Mouse (Mus musculus) kidney, adult 2 months (tissue): ENCODE data around the gene Tyw3. TPM values are rescaled to one million over a fixed set of nuclear protein-coding genes. Genes with fewer than 3 reads are reported as not detected.

ENCODE experiments used
- DNase-seq: peaks from one replicate; pipeline ENCODE4 v3.0.0; 2021
- H3K27ac ChIP-seq: fragments of 200-500 bp; 2 replicates; pipeline ENCODE4 v1.5.1; 2012; ENCODE audit warnings: low read depth, low read length, control low read depth, inconsistent platforms; ENCODE audit not compliant: insufficient read depth
- H3K27me3 ChIP-seq: fragments of 200-500 bp; replicated peaks from 2 replicates; pipeline ENCODE4 v1.6.1; 2012; ENCODE audit warnings: mild to moderate bottlenecking, moderate library complexity, low read length, inconsistent platforms; ENCODE audit not compliant: control insufficient read depth, insufficient read depth
- H3K36me3 ChIP-seq: fragments of 200-500 bp; 2 replicates; pipeline ENCODE4 v1.6.1; 2012; ENCODE audit warnings: mild to moderate bottlenecking, moderate library complexity, low read length, inconsistent platforms; ENCODE audit not compliant: control insufficient read depth, insufficient read depth
- H3K4me1 ChIP-seq: fragments of 200-500 bp; 2 replicates; pipeline ENCODE4 v1.6.1; 2011; ENCODE audit warnings: low read length; ENCODE audit not compliant: control insufficient read depth, insufficient read depth
- H3K4me3 ChIP-seq: fragments of 200-500 bp; 2 replicates; pipeline ENCODE4 v1.5.1; 2011; ENCODE audit warnings: mild to moderate bottlenecking, low read depth, low read length, control low read depth; ENCODE audit not compliant: insufficient read depth
- CTCF ChIP-seq: fragments of 200-500 bp; conservative IDR thresholded peaks from 2 replicates; pipeline ENCODE4 v1.5.1; 2011; ENCODE audit warnings: low read depth, mild to moderate bottlenecking, control low read depth, low read length, moderate library complexity, mixed read lengths; ENCODE audit not compliant: insufficient read depth, insufficient read length
- POLR2A ChIP-seq: fragments of 200-500 bp; IDR thresholded peaks from one replicate; pipeline ENCODE4 v1.6.1; 2011; ENCODE audit warnings: low read depth, low read length, control low read depth
- WGBS: fragments of 180-500 bp; shearing (Covaris S2); methylation state at CpG from one replicate; pipeline ENCODE4 v1.1.7; 2018; 5-methylcytosine and 5-hydroxymethylcytosine counted together
- polyA plus RNA-seq: library from polyadenylated mRNA; depleted of rRNA; stranded (reverse); fragments of >200 nt; gene quantifications from 2 replicates; pipeline ENCODE4 v1.2.3, GENCODE M21; 2012; rRNA removed

Tyw3 gene
- polyA plus RNA-seq, 1 experiment, result 12.0 TPM

DNA sequence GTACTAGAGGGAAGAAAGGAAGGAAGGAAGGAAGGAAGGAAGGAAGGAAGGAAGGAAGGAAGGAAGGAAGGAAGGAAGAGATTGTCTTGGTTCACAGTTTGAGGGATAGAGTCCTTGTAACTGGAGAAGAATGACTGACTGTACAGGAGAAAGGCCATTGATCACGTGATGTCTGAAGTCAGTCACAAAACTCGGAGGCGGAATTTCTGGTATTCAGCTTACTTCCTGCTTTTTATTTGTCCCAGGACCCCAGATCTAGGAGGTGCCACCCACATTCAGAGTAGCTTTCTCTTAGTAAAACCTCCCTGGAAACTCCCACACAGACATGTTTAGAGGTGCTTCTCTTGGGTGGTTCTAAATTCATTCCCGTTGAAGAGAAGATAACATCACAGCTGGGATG is 50.7 kb downstream of the Tyw3 start:
- H3K36me3 ChIP-seq, result no peaks in the 10 kb centered on the region
- 37% methylated on average over 4 of the region's 4 CpGs for WGBS
- DNase-seq, result no peak
- TF ChIP-seq POLR2A, result no peak
- TF ChIP-seq CTCF, result no peak
- no peaks in the 10 kb centered on the region for H3K4me1 ChIP-seq
- peaks cover 1% of the 10 kb centered on the region; the same call in 1 of the 2 replicates for H3K27me3 ChIP-seq
- H3K27ac ChIP-seq, result no peak overlapping the region
- H3K4me3 ChIP-seq, result no peak overlapping the region

DNA sequence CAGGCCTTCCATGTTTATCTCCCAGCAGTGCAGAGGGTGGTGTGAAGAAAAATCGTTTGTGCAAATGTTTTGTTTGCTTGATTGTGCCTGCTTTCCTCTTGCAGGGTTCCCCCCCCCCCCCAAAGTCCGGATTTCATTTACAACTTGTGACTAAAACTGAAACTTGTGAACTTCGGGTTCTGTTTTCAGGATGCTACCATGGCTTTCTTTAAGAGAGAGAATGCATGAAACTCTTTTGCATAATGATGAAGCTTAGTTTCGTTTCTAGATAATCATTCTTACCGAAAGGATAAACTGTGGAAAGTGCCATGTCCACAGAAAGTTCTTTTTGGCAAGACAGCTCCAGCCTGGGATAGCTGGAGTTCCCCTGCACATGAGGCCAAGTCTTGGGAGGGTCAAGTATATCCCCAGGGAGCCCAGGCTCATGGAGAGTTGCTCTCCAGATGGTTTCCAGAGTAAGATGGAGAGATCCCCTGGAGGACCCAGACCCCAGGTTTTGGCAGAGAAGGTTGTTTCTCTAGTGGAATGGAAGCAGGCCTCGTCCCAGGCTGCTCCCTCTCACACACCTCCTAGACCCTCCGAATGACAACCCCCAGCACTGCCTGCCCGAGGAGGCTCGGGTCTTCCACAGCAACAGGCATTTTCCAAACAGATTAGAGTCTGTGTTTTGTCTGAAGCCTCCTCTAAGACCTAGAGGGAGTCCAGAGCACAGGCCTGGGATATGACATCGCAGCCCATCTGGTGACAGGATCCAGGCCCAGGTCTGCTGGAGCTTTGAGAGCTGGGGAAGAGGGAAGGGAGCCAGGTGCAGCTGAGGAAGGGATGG is 56.6 kb downstream of the Tyw3 start:
- Histone ChIP-seq H3K27ac (no peak overlapping the region), H3K4me1 (no peaks in the 10 kb centered on the region), H3K36me3 (no peaks in the 10 kb centered on the region), H3K27me3 (no peaks in the 10 kb centered on the region), H3K4me3 (no peak overlapping the region)
- TF ChIP-seq POLR2A (no peak), CTCF (no peak)
- DNase-seq, result no peak
- WGBS, result 63% methylated on average over 10 of the region's 10 CpGs

DNA sequence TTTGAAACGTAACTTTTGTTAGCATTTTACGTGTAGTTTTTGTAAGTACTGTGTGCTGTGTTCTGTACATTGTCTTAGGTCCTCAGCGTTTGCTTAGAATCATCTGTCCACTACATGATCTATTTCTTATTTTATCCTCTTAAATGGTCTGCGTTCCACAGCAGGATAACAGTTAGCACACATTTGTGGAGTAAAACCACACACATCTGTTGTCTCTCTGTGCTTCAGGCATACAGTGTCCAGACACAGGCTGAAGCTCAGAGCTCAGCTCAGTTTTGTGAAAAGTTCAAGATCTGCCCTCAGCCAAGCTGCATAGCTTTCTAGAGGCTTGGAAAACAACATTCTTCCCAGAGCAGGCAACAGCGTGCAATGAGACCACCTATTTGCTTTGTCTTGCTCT is 60.8 kb downstream of the Tyw3 start:
- DNase-seq, result no peak
- TF ChIP-seq CTCF (no peak), POLR2A (no peak)
- Histone ChIP-seq H3K4me1 (no peaks in the 10 kb centered on the region), H3K36me3 (no peaks in the 10 kb centered on the region), H3K27me3 (no peaks in the 10 kb centered on the region), H3K27ac (no peak overlapping the region), H3K4me3 (no peak overlapping the region)
- 86% methylated on average over 5 of the region's 5 CpGs for WGBS

DNA sequence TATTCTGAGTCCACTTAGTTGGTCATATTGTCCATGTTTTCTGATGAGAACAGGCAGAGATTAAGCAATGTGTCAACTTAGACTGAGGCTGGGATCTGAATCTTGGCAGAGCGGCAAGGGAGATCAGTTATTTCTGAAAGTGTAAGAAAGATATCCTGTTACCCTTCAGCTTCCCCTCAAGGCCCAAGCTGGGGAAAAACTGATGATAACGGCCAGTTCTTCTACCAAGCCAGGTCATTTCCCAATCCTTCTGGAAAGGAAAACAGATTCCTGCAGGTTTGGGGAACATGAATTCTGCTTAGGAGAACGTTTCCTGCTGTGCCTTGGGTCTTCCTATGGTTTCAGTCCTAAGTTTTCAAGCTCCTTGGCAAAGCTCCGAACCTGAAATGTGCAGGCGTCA is 63.7 kb downstream of the Tyw3 start:
- WGBS, result 71% methylated on average over 5 of the region's 5 CpGs

DNA sequence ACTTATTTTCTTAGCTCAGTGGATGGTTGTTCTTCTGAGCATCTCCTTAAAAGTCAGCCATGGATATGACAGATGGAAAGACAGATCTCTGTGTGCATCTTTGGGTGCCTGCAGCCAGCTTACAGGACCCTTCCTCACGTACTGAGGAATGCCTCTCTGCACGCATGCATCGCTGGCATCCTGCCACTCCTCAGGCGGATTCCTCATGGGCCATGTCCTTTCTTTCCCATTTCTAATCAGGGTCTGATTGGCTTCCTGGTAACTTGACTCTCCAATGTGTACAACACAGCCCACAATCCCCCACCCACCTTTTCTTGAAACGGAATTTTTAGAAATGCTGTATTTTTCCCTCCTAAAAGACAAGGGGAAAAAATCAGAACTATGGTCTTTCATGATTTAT is 67.9 kb downstream of the Tyw3 start:
- Histone ChIP-seq H3K27me3 (no peaks in the 10 kb centered on the region), H3K4me1 (no peaks in the 10 kb centered on the region), H3K4me3 (no peak overlapping the region), H3K27ac (no peak overlapping the region), H3K36me3 (no peaks in the 10 kb centered on the region)
- no peak for TF ChIP-seq POLR2A
- TF ChIP-seq CTCF, result no peak
- DNase-seq, result no peak
- WGBS, result 38% methylated on average over 5 of the region's 5 CpGs

More for the DNA sequence above, 63.7 kb downstream of the Tyw3 start:
- no peak for TF ChIP-seq CTCF
- TF ChIP-seq POLR2A, result no peak
- Histone ChIP-seq H3K27me3 (no peaks in the 10 kb centered on the region), H3K4me3 (no peak overlapping the region), H3K4me1 (no peaks in the 10 kb centered on the region), H3K27ac (no peak overlapping the region), H3K36me3 (no peaks in the 10 kb centered on the region)
- no peak for DNase-seq

DNA sequence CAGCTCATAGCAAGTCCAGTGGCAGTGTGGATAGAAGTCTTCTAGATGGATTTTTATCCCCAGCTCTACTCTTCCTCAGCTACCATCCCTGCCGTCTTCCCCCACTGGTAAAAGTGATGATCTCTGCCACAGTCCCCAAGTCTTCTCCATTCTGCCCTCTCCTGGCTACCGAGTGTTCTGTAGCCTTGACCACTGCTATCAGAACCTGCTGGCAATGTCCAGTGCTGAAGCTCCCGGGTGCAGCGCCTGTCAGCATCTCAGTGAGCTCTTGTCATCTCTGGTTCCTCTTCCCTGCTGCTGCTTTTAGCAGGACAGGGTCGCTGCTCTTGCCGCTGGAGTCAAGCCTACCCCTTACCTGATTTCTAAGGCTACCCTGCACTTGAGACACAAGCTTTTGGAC is 70.3 kb downstream of the Tyw3 start:
- Histone ChIP-seq H3K36me3 (no peaks in the 10 kb centered on the region), H3K27me3 (no peaks in the 10 kb centered on the region)
- WGBS, result 29% methylated on average over 6 of the region's 6 CpGs

More for the DNA sequence above, 70.3 kb downstream of the Tyw3 start:
- no peak for DNase-seq
- Histone ChIP-seq H3K27ac (no peak overlapping the region), H3K4me3 (no peak overlapping the region), H3K4me1 (no peaks in the 10 kb centered on the region)
- no peak for TF ChIP-seq CTCF
- TF ChIP-seq POLR2A, result no peak

Other genes with a start within 250 kb of the Tyw3 start
- 218 and 240 TPM in 2 replicates for gene Cryz, start 393 bp downstream of the Tyw3 start, polyA plus RNA-seq
- 0.19 TPM in 2 replicates for gene Erich3, start 66.8 kb upstream of the Tyw3 start, polyA plus RNA-seq